Mouse (Mus musculus) kidney, postnatal 14 days (tissue): ENCODE measurements at regions not wholly inside any gene's neighbourhood (a gene's known extent, or its start where the extent isn't known, plus 50 kb on each side); places are given as distances from the start of the nearest gene placed in this dataset.

ENCODE experiments used
- DNase-seq: peaks from one replicate; pipeline ENCODE4 v3.0.0; 2022; ENCODE audit warnings: mixed read lengths

- peak; percentile 41 for DNase-seq
Observed at GRCm38 (mm10) chr3:52414017-52414416, 145.9 kb downstream of the Foxo1 start.

- peak; percentile 35 for DNase-seq
Observed at GRCm38 (mm10) chr3:52413187-52413746, 145.1 kb downstream of the Foxo1 start.

GRCm38 (mm10) chr3:52411356-52411755 lies 143.2 kb downstream of the Foxo1 start:
- DNase-seq: no peak

DNA sequence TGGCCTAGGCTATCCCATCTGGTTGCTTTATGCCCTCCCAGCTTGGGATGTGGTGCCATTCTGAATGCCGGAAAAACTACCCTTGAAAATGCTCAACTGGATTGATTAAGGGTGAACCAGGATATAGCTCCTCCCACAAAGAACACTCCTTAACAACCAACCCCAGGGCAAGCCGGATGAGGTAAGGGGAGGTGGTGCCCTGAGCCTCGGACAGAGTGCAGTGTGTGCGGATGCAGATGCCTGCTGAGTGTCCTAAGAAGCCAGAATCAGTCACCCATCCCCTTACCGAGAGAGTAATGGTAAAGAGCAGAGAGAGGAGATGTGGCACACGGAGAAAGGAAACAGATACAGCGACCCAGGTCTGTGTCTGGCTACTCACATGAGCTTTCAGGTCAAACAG lies 141.3 kb downstream of the Foxo1 start:
- no peak for DNase-seq

DNA sequence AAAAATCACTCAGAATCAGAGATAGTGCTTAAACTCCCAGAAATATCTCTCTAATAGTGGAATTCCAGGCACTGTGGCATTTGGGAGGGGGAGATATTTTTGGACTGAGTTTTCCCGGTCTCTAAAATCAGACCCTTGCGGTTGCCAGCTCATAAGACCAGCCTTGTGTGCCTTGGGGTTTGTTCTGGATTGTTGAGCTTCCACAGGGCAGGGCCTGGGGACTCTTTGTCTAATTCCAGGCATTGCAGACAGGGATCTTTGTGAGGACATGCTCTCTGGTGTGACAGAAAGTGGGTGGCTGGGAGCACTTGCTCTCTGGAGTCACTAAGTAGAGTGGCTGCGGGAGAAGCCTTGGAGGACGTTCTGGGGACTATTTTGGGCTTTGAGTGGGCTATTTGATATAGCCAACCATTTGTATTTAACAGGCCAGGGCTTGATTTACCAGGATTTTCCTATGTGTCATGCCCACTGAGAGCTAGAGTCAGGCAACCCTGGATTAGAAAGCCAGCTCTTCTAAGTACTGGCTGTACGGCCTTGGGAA lies 138.7 kb downstream of the Foxo1 start:
- no peak for DNase-seq

DNA sequence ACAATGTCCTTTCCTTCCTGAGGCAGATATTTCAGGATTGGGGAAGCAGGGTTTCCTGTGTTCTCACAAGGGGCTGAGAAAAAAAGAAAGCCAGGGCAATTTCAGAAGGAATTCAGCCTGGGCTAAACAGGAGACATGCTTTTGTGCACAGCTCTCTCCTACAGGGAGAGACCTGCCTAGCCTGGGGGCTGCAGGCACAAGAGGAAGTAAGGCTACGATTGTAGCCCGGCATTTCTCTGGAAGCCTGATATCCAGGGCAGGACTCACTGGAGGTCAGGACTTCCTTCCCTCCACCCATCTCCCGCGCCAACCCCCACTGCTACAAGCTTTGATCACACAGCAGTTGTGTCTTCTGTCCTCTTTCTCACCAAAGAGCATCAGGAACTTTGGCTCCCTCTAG lies 136.5 kb downstream of the Foxo1 start:
- peak; percentile 74 for DNase-seq

GRCm38 (mm10) chr3:52403032-52403431 lies 134.9 kb downstream of the Foxo1 start:
- no peak for DNase-seq
